Mouse (Mus musculus): ENCODE results near the gene Sema3a.
A peak's percentile ranks its signal among the peaks of the same experiment; 100 is the strongest.

Gene Sema3a

DNA sequence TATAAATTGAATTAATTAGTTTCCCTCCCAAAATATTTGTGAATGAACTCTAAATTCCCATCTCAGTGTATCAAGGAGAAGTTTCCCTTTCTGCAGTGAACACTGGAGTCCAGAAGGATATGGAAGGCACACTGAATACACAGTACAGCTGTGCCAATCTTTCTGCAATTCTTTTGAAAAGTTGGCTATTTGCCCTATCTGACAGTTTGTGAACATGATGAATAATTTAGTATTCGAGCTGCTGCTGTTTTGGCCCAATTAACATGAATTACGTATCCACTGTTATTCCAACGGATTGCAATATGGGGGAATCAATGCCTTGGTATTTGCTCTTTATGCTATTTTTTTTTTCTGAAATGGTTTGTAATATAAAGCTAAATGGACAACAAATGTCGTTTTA, 254.0 kb downstream of the Sema3a start:
- Histone ChIP-seq H3K4me1 (replicated peaks; ENCODE audit: low read depth, low read length) (no peaks in the 10 kb centered on the region), H3K36me3 (ENCODE audit: insufficient read depth, low read length) (no peaks in the 10 kb centered on the region), H3K27me3 (ENCODE audit: insufficient read depth, low read length) (no peaks in the 10 kb centered on the region), H3K4me3 (replicated peaks; ENCODE audit: low read length) (no peak overlapping the region), H3K9me3 (ENCODE audit: low read length) (no peaks in the 10 kb centered on the region)
- TF ChIP-seq POU5F1 (IDR thresholded peaks at IDR 0.05; ENCODE audit: borderline replicate concordance, low read length) (no peak), CTCF (conservative IDR thresholded peaks at IDR 0.05; ENCODE audit: low read length) (no peak), NANOG (IDR thresholded peaks at IDR 0.05; ENCODE audit: borderline replicate concordance, low read length) (no peak)

DNA sequence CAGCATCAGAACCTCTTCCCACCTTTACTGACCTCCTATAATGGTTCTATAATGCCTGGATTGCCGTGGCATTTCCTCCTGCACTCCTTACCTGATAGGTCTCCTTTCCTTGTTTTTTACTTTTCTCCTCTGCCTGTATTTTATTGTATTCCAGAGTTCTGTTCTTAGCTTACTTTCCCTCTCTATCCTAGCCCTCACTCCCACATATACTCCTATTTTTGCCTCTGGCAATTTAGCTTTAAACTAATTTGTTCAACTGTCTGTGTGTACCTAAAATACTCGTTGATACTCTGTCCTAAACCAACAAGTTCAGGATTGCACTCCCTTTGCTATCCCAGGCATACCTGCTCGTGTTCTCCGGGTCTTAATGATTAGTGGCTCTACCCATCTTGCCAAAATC, 258.8 kb downstream of the Sema3a start:
- TF ChIP-seq CTCF (conservative IDR thresholded peaks at IDR 0.05; ENCODE audit: low read length) (no peak), POU5F1 (IDR thresholded peaks at IDR 0.05; ENCODE audit: borderline replicate concordance, low read length) (no peak), NANOG (IDR thresholded peaks at IDR 0.05; ENCODE audit: borderline replicate concordance, low read length) (no peak)
- no peaks in the 10 kb centered on the region for H3K9me3 ChIP-seq (ENCODE audit: low read length)
- no peaks in the 10 kb centered on the region for H3K4me1 ChIP-seq (replicated peaks; ENCODE audit: low read depth, low read length)
- H3K36me3 ChIP-seq (ENCODE audit: insufficient read depth, low read length), result no peaks in the 10 kb centered on the region
- H3K27me3 ChIP-seq (ENCODE audit: insufficient read depth, low read length), result no peaks in the 10 kb centered on the region
- H3K4me3 ChIP-seq (replicated peaks; ENCODE audit: low read length), result no peak overlapping the region

DNA sequence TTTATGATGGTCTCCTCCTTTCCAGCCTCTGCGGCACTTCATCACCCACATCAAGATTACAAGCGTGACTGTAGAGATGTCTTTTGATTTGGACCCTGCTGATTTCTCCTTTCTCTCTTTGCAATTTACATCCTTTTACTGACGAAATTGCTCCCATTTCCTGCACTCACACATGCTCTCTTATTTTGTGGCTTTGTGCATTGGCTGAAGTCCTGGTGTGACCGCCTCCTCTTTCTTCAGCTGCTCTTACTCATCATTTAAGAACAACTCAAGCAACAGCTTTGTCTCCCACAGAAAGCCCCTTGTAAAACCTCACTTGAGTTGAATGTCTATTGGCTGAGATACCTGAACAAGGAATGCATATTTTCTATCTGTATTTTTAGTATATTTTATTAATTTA, 259.5 kb downstream of the Sema3a start:
- Histone ChIP-seq H3K4me3 (replicated peaks; ENCODE audit: low read length) (no peak overlapping the region), H3K4me1 (replicated peaks; ENCODE audit: low read depth, low read length) (no peaks in the 10 kb centered on the region), H3K27me3 (ENCODE audit: insufficient read depth, low read length) (no peaks in the 10 kb centered on the region), H3K36me3 (ENCODE audit: insufficient read depth, low read length) (no peaks in the 10 kb centered on the region), H3K9me3 (ENCODE audit: low read length) (no peaks in the 10 kb centered on the region)
- TF ChIP-seq NANOG (IDR thresholded peaks at IDR 0.05; ENCODE audit: borderline replicate concordance, low read length) (no peak), POU5F1 (IDR thresholded peaks at IDR 0.05; ENCODE audit: borderline replicate concordance, low read length) (no peak), CTCF (conservative IDR thresholded peaks at IDR 0.05; ENCODE audit: low read length) (no peak)

- Histone ChIP-seq H3K9me3 (ENCODE audit: low read length) (no peaks in the 10 kb centered on the region), H3K4me3 (replicated peaks; ENCODE audit: low read length) (no peak overlapping the region), H3K4me1 (replicated peaks; ENCODE audit: low read depth, low read length) (no peaks in the 10 kb centered on the region), H3K36me3 (ENCODE audit: insufficient read depth, low read length) (no peaks in the 10 kb centered on the region), H3K27me3 (ENCODE audit: insufficient read depth, low read length) (no peaks in the 10 kb centered on the region)
- no peak for TF ChIP-seq NANOG (IDR thresholded peaks at IDR 0.05; ENCODE audit: borderline replicate concordance, low read length)
- TF ChIP-seq POU5F1 (IDR thresholded peaks at IDR 0.05; ENCODE audit: borderline replicate concordance, low read length), result no peak
- no peak for TF ChIP-seq CTCF (conservative IDR thresholded peaks at IDR 0.05; ENCODE audit: low read length)
Measured at GRCm38 (mm10) chr5:13386603-13387002, 261.4 kb downstream of the Sema3a start.

DNA sequence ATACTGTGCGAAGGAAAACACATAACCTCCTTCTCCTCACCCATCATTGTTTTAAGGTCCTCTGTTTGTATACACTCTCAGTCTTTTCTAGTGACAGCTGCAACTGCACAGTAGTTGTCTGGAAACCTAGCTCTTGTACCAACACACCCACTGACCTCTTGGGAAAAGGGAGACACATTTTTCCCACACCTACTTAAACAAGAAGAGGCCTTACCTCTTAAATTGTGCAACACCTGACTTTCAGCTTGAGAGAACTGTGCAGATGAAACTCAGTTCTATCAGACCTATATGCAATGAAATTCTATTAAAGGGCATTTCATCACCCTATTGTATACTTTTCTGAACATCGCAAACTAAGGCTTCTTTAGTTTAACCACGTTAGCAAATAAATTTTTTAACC, 262.5 kb downstream of the Sema3a start:
- H3K9me3 ChIP-seq (ENCODE audit: low read length), result no peaks in the 10 kb centered on the region
- no peak overlapping the region for H3K4me3 ChIP-seq (replicated peaks; ENCODE audit: low read length)
- H3K36me3 ChIP-seq (ENCODE audit: insufficient read depth, low read length), result no peaks in the 10 kb centered on the region
- H3K27me3 ChIP-seq (ENCODE audit: insufficient read depth, low read length), result no peaks in the 10 kb centered on the region
- H3K4me1 ChIP-seq (replicated peaks; ENCODE audit: low read depth, low read length), result no peaks in the 10 kb centered on the region
- TF ChIP-seq NANOG (IDR thresholded peaks at IDR 0.05; ENCODE audit: borderline replicate concordance, low read length) (no peak), POU5F1 (IDR thresholded peaks at IDR 0.05; ENCODE audit: borderline replicate concordance, low read length) (no peak), CTCF (conservative IDR thresholded peaks at IDR 0.05; ENCODE audit: low read length) (no peak)

- Histone ChIP-seq H3K36me3 (ENCODE audit: insufficient read depth, low read length) (no peaks in the 10 kb centered on the region), H3K4me3 (replicated peaks; ENCODE audit: low read length) (no peak overlapping the region), H3K4me1 (replicated peaks; ENCODE audit: low read depth, low read length) (no peaks in the 10 kb centered on the region), H3K9me3 (ENCODE audit: low read length) (no peaks in the 10 kb centered on the region), H3K27me3 (ENCODE audit: insufficient read depth, low read length) (no peaks in the 10 kb centered on the region)
- TF ChIP-seq NANOG (IDR thresholded peaks at IDR 0.05; ENCODE audit: borderline replicate concordance, low read length), result no peak
- TF ChIP-seq CTCF (conservative IDR thresholded peaks at IDR 0.05; ENCODE audit: low read length), result no peak
- no peak for TF ChIP-seq POU5F1 (IDR thresholded peaks at IDR 0.05; ENCODE audit: borderline replicate concordance, low read length)
Measured at GRCm38 (mm10) chr5:13389995-13390394, 264.8 kb downstream of the Sema3a start.

GRCm38 (mm10) chr5:13405432-13405831, 280.2 kb downstream of the Sema3a start:
- TF ChIP-seq NANOG (IDR thresholded peaks at IDR 0.05; ENCODE audit: borderline replicate concordance, low read length), result no peak
- no peak for TF ChIP-seq POU5F1 (IDR thresholded peaks at IDR 0.05; ENCODE audit: borderline replicate concordance, low read length)
- TF ChIP-seq CTCF (conservative IDR thresholded peaks at IDR 0.05; ENCODE audit: low read length), result peak; percentile 25
- no peaks in the 10 kb centered on the region for H3K4me1 ChIP-seq (replicated peaks; ENCODE audit: low read depth, low read length)
- no peak overlapping the region for H3K4me3 ChIP-seq (replicated peaks; ENCODE audit: low read length)
- no peaks in the 10 kb centered on the region for H3K27me3 ChIP-seq (ENCODE audit: insufficient read depth, low read length)
- H3K36me3 ChIP-seq (ENCODE audit: insufficient read depth, low read length), result no peaks in the 10 kb centered on the region
- no peaks in the 10 kb centered on the region for H3K9me3 ChIP-seq (ENCODE audit: low read length)

GRCm38 (mm10) chr5:13406131-13406530, 280.9 kb downstream of the Sema3a start:
- Histone ChIP-seq H3K9me3 (ENCODE audit: low read length) (no peaks in the 10 kb centered on the region), H3K27me3 (ENCODE audit: insufficient read depth, low read length) (no peaks in the 10 kb centered on the region), H3K4me3 (replicated peaks; ENCODE audit: low read length) (no peak overlapping the region), H3K4me1 (replicated peaks; ENCODE audit: low read depth, low read length) (no peaks in the 10 kb centered on the region), H3K36me3 (ENCODE audit: insufficient read depth, low read length) (no peaks in the 10 kb centered on the region)
- TF ChIP-seq NANOG (IDR thresholded peaks at IDR 0.05; ENCODE audit: borderline replicate concordance, low read length), result no peak
- no peak for TF ChIP-seq CTCF (conservative IDR thresholded peaks at IDR 0.05; ENCODE audit: low read length)
- TF ChIP-seq POU5F1 (IDR thresholded peaks at IDR 0.05; ENCODE audit: borderline replicate concordance, low read length), result no peak

DNA sequence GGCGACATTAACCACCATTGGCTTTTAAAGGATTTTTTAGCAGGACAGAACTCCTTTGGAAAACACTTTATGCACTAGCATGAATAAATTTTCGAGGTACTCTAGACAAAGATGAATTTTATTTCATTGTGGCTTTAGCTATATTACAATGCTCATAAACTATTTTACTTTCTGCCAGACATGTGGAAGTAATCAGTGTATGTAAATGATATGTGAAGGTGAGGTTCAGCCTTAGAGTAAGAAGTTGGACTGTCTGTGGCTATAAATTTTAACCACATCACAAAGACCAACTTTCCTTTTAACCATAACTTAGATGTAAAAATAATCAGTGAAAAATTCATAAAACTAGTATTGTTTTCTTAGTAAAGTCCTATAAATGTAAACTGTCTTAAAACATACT, 286.7 kb downstream of the Sema3a start:
- Histone ChIP-seq H3K4me1 (replicated peaks; ENCODE audit: low read depth, low read length) (no peaks in the 10 kb centered on the region), H3K4me3 (replicated peaks; ENCODE audit: low read length) (no peak overlapping the region), H3K36me3 (ENCODE audit: insufficient read depth, low read length) (no peaks in the 10 kb centered on the region), H3K9me3 (ENCODE audit: low read length) (no peaks in the 10 kb centered on the region), H3K27me3 (ENCODE audit: insufficient read depth, low read length) (no peaks in the 10 kb centered on the region)
- TF ChIP-seq POU5F1 (IDR thresholded peaks at IDR 0.05; ENCODE audit: borderline replicate concordance, low read length), result no peak
- TF ChIP-seq CTCF (conservative IDR thresholded peaks at IDR 0.05; ENCODE audit: low read length), result no peak
- TF ChIP-seq NANOG (IDR thresholded peaks at IDR 0.05; ENCODE audit: borderline replicate concordance, low read length), result no peak

Data from E14TG2a.4 (cell line).